Mouse (Mus musculus) retina, postnatal 7 days (tissue): Measurements from ENCODE around the gene Mob2.

Experiments used
- DNase-seq: peaks from one replicate; pipeline ENCODE4 v3.0.0-alpha.2; 2012; ENCODE audit warnings: low read depth, low spot score

The Mob2 gene

GRCm38 (mm10) chr7:142025926-142026325 is 34.9 kb downstream of the Mob2 start:
- no peak for DNase-seq

- no peak for DNase-seq
Measured at GRCm38 (mm10) chr7:142025196-142025595, 35.7 kb downstream of the Mob2 start.

GRCm38 (mm10) chr7:142020827-142021226 is 40.0 kb downstream of the Mob2 start:
- no peak for DNase-seq

DNA sequence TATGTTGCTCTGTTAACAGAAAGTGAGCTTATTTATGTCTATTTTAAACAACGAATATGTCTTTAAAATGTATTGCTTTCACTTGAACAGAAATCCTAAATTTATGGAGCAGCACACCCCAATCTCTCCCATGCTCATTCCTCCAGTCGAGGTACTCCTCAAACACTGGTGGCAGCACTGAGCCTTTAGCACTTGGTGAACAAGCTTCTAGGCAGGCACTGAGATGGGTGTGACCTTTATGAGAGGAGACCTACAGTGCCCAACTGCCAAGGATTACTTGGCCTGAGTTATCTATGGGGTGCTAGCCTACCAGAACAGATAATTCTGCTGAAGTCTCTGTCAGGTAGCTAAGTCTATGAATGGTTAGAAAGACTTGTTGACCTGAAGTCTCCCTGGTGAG is 41.2 kb downstream of the Mob2 start:
- DNase-seq, result no peak

DNA sequence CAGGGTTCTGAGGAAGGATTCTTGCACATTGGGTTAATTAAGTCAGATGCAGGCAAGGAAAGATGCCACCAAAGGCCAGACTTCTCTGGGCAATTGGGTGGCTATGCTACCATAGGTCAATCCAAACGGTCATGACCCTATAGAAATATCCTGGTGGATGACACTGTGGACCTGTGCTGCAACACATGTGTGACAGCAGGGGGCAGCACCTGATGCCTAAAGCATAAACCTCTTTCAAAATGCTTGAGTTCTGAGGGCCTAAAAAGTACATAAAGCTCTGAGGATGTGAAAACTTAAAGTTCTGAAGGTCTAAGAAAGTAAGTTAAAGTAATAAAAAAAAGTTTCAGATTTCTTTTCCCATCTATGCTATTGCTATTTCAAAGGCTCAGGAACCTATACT is 44.3 kb downstream of the Mob2 start:
- DNase-seq, result peak; percentile 34

DNA sequence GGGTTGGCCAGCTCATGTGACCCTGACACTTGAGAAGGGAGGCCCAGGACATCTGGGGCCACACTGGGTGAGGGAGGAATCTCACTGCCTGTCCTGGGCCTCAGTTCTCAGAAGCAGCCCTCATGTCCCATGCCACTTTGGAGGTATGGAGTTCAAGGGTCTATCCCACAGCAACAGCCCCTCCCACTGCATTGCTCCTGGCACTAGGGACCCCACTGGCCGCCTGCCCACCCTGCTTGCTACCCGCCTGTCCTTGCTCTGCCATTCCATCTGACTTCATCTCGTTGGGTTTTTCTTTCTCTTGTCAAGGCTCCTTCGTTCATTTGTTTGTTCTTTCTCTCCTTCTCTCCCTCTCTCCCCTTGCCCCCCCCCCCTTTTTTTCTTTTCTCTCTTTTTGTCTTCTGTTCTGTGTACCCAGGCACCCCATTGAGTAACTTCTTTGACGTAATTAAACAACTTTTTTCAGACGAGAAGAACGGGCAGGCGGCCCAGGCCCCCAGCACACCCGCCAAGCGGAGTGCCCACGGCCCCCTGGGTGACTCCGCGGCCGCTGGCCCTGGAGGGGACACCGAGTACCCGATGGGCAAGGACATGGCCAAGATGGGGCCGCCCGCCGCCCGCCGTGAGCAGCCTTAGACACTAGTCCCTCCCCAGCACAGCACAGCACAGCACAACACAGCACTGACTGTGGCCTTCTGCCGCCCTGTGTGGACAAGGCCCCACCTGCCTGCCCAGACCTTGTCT is 59.1 kb downstream of the Mob2 start:
- no peak for DNase-seq

- no peak for DNase-seq
Measured at GRCm38 (mm10) chr7:142000661-142001060, 60.2 kb downstream of the Mob2 start.

DNA sequence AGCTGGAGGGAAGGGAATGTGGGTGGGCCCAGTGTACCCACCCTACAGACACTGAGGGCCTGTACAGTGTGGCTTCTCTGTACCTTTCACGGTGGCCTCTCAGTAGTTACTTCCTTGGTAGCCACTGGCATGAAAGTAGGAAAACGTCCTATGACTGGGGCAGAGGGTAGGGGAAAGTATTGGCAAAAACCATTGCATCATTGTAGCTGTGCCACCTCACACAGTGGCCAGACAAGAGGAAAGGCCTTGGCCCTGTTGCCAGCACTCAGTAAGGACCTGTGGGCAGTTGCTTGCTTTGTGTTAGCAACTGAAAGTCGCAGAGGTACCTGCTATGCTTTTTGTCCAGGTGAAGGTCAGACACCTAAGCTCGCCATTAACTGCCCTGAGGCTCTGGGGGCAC is 66.7 kb downstream of the Mob2 start:
- DNase-seq, result no peak

GRCm38 (mm10) chr7:141991183-141991582 is 69.7 kb downstream of the Mob2 start:
- no peak for DNase-seq

DNA sequence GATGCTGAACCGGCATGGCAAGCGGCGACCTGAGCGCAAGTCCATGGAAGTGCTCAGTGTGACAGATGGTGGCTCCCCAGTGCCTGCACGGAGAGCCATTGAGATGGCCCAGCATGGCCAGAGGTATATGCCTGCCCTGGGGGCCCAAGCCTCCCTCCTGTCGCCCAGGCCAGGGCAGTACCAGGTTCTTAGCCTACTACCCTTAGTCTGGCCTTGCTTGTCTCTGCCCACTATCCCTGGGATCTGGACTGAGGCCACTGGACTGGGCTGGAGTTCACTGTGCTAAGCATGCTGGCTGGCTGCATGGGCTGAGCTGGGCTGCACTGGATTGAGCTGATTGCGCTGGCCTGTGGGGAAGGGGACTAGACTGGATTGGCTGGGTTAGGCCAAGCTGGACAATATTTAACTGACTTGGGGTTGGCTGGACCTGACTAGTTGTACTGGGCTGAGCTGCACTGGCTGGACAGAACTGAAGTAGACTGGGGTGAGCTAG is 72.5 kb downstream of the Mob2 start:
- DNase-seq, result no peak

DNA sequence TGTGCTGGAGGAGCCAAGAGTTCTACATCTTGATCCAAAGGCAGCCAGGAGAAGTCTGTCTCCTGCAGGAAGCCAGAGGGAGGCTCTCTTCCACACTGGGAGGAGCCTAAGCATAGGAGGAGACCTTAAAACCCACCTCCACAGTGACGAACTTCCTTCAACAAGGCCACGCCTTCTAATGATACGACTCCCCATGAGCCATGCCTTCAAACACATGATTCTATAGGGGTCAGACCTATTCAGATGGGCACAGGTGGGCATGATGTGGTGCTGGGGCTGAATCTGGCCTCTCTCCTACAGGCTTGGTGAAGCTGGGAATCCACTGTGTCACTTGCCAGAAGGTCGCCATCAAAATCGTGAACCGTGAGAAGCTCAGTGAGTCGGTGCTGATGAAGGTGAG is 79.6 kb downstream of the Mob2 start:
- no peak for DNase-seq

GRCm38 (mm10) chr7:141979247-141979646 is 81.6 kb downstream of the Mob2 start:
- DNase-seq, result no peak

GRCm38 (mm10) chr7:141978003-141978402 is 82.9 kb downstream of the Mob2 start:
- no peak for DNase-seq

- DNase-seq, result no peak
Measured at GRCm38 (mm10) chr7:141972831-141973619, 87.8 kb downstream of the Mob2 start.

- DNase-seq, result no peak
Measured at GRCm38 (mm10) chr7:141966281-141966680, 94.6 kb downstream of the Mob2 start.

DNA sequence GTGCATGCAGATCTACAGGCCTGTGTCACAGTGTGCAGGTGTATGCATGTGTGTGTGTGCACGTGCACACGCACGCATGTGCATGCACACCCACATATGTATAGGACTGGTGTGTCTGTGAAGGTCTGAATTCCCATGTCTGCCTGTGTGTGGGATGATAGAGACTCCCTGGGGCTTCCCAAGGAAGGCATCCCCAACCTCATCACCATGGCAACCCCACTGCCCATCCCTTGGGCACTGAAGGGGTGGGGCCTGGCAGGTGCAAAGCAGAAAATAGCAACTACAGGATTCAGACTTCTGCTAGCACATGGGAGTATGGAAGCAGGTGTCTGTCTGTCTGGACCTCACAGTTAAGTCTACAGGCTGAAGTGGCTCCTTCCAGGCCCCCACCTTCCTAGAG is 98.3 kb downstream of the Mob2 start:
- no peak for DNase-seq

GRCm38 (mm10) chr7:141961491-141961890 is 99.4 kb downstream of the Mob2 start:
- DNase-seq, result no peak

DNA sequence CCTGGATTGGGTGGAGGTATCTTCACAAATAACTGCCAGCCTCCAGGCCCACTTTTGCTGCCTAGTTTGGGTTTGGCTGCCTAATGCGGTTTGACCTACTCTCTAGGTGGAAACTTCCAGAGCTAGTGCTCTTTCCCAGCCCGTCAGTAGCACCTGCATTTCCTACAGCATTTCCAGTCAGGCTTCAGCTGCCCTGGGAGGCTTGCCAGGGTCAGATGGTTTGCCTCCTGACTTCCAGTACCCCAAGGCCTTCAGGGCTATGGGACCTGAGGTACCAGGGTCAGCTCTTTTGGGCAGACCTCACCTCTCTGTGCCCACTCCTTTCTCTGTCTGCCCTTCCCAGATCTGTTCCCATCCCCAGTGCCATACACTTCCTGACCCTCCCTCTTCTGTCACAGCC is 99.9 kb downstream of the Mob2 start:
- no peak for DNase-seq

DNA sequence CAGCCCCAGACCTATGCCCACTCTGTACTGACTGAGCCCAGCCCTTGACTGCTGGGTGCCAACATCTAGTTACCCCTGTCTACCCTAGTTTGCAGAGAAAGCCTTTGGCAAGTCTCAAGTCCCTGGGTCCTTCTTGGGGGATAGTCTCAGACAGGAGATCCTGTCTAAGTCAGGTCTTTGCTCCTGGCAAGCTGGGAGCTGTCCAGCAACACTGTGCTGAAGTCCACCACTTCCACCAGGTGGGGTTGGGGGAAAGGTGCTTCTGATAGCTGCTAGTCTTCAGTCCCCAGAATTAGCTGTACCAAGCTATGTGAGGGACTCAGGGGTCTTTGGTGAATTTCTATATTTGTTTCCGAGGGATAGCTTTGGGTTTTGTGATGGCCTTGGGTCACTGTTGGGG is 101.7 kb downstream of the Mob2 start:
- no peak for DNase-seq
